Mouse (Mus musculus): ENCODE results near the gene Lclat1. TPM values are rescaled to one million over a fixed set of nuclear protein-coding genes. Genes with fewer than 3 reads are reported as not detected.
"Not testable (repeated sequence)": the region's sequence is repeated elsewhere in the genome, so short reads cannot be mapped to it uniquely, and the experiment has no call there.

Gene Lclat1
- polyA plus RNA-seq, 1 experiment from 2014 or later: 12.2 TPM

DNA sequence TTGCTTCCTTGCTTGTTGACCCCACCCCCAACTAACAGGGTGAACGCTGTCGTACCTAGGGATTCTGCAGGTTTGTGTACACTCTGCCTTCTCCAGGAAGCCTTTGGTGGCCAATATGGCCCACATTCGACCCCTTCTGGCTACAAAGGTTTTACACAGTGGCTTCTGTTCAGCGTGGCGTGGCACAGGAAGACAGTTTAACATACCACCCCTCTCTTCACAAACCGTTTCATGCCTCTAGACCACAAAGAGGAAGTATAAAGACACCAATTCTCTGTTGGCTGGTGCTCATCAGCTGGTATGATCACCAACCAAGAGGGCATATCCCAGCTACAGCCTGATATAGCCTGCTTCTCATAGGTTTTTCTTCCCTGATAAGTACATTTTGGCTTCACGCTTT lies 166.0 kb downstream of the Lclat1 start:
- ATAC-seq (no peak), DNase-seq (ENCODE audit: low spot score) (no peak)
- WGBS: 88% methylated on average over 7 of the region's 7 CpGs
- no peak overlapping the region for H3K4me2 ChIP-seq (ENCODE audit: low read length)
- no peaks in the 10 kb centered on the region for H3K9me3 ChIP-seq (replicated peaks; ENCODE audit: control insufficient read depth, low read length)
- no peaks in the 10 kb centered on the region for H3K27me3 ChIP-seq (replicated peaks; ENCODE audit: control insufficient read depth, insufficient read depth, low read length)
- H3K4me1 ChIP-seq (ENCODE audit: control insufficient read depth, insufficient read depth, low read length): no peaks in the 10 kb centered on the region
- no peak overlapping the region for H3K27ac ChIP-seq (ENCODE audit: low read depth, low read length)
- no peaks in the 10 kb centered on the region for H3K36me3 ChIP-seq (ENCODE audit: control insufficient read depth, insufficient read depth, low read length)
- H3K9ac ChIP-seq (ENCODE audit: low read length): no peak overlapping the region
- H3K4me3 ChIP-seq (ENCODE audit: low read depth, low read length): no peak overlapping the region

- 91% methylated on average over 10 of the region's 10 CpGs for WGBS
- Histone ChIP-seq H3K4me1 (ENCODE audit: control insufficient read depth, insufficient read depth, low read length) (no peaks in the 10 kb centered on the region), H3K9ac (ENCODE audit: low read length) (no peak overlapping the region), H3K27me3 (replicated peaks; ENCODE audit: control insufficient read depth, insufficient read depth, low read length) (no peaks in the 10 kb centered on the region), H3K4me3 (ENCODE audit: low read depth, low read length) (no peak overlapping the region), H3K9me3 (replicated peaks; ENCODE audit: control insufficient read depth, low read length) (no peaks in the 10 kb centered on the region), H3K4me2 (ENCODE audit: low read length) (no peak overlapping the region), H3K36me3 (ENCODE audit: control insufficient read depth, insufficient read depth, low read length) (no peaks in the 10 kb centered on the region), H3K27ac (ENCODE audit: low read depth, low read length) (no peak overlapping the region)
- DNase-seq (ENCODE audit: low spot score) (no peak), ATAC-seq (no peak)
Observed at GRCm38 (mm10) chr17:73275066-73275465, 167.3 kb downstream of the Lclat1 start.

GRCm38 (mm10) chr17:73277770-73278169 lies 170.0 kb downstream of the Lclat1 start:
- no peak for ATAC-seq
- Histone ChIP-seq H3K36me3 (ENCODE audit: control insufficient read depth, insufficient read depth, low read length) (no peaks in the 10 kb centered on the region), H3K4me2 (ENCODE audit: low read length) (no peak overlapping the region), H3K27ac (ENCODE audit: low read depth, low read length) (no peak overlapping the region), H3K4me1 (ENCODE audit: control insufficient read depth, insufficient read depth, low read length) (no peaks in the 10 kb centered on the region), H3K9me3 (replicated peaks; ENCODE audit: control insufficient read depth, low read length) (no peaks in the 10 kb centered on the region), H3K9ac (ENCODE audit: low read length) (no peak overlapping the region), H3K27me3 (replicated peaks; ENCODE audit: control insufficient read depth, insufficient read depth, low read length) (no peaks in the 10 kb centered on the region), H3K4me3 (ENCODE audit: low read depth, low read length) (no peak overlapping the region)
- 93% methylated on average over 4 of the region's 4 CpGs for WGBS
- no peak for DNase-seq (ENCODE audit: low spot score)

DNA sequence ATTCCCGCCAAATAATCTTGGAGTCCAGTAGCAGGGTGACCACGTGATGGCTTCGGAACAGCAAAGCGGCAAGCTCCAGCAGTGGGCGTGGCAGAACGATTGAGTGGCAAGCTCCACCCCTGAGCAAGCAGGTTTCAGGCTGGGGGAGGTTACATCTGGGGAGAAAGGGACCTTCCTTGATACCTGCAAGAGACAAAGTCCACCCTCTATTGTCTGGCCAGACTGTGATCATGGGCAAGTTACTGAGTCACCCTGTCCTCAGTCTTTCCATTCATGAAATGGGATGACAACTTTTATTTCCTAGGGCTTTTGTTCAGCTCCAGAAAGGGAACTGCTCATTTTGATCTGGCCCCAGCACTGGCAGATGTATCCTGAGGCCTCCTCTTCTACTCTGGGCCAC lies 174.9 kb downstream of the Lclat1 start:
- H3K4me1 ChIP-seq (ENCODE audit: control insufficient read depth, insufficient read depth, low read length): not testable (repeated sequence)
- WGBS: 42% methylated on average over 6 of the region's 6 CpGs

DNA sequence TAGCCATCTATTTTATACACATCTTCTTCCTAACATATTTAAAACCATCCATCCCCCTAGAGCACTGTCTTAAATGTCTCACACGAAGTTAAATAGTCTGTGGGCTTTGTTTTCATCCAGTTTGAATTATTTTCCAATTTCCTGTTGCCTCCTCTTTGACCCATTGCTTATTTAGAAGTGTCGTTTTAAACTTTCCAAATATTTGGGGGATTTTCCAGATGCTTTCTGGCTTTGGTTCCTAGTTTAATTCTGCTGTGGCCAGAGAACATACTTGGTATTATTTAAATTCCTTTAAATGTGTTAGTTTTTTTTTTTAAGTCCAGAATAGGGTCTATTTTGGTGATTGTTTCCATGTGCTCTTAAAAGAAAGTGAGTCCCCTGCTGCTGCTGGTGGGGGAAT lies 176.5 kb downstream of the Lclat1 start:
- Histone ChIP-seq H3K9ac (ENCODE audit: low read length) (no peak overlapping the region), H3K27me3 (replicated peaks; ENCODE audit: control insufficient read depth, insufficient read depth, low read length) (no peaks in the 10 kb centered on the region), H3K4me2 (ENCODE audit: low read length) (no peak overlapping the region), H3K9me3 (replicated peaks; ENCODE audit: control insufficient read depth, low read length) (no peaks in the 10 kb centered on the region), H3K4me3 (ENCODE audit: low read depth, low read length) (no peak overlapping the region), H3K36me3 (ENCODE audit: control insufficient read depth, insufficient read depth, low read length) (no peaks in the 10 kb centered on the region), H3K4me1 (ENCODE audit: control insufficient read depth, insufficient read depth, low read length) (no peaks in the 10 kb centered on the region), H3K27ac (ENCODE audit: low read depth, low read length) (no peak overlapping the region)
- WGBS: 66% methylated on average over 2 of the region's 2 CpGs
- DNase-seq (ENCODE audit: low spot score): no peak
- no peak for ATAC-seq

More for the DNA sequence above, 174.9 kb downstream of the Lclat1 start:
- H3K27me3 ChIP-seq (replicated peaks; ENCODE audit: control insufficient read depth, insufficient read depth, low read length); H3K27ac ChIP-seq (ENCODE audit: low read depth, low read length); H3K4me3 ChIP-seq (ENCODE audit: low read depth, low read length); H3K9ac ChIP-seq (ENCODE audit: low read length); H3K36me3 ChIP-seq (ENCODE audit: control insufficient read depth, insufficient read depth, low read length); H3K4me2 ChIP-seq (ENCODE audit: low read length); ATAC-seq; DNase-seq (ENCODE audit: low spot score); H3K9me3 ChIP-seq (replicated peaks; ENCODE audit: control insufficient read depth, low read length): not testable (repeated sequence)

Other genes with a start within 250 kb of the Lclat1 start
- 8.1 and 8.7 TPM in 2 replicates for gene Lbh, start 189.7 kb upstream of the Lclat1 start, polyA plus RNA-seq (2014; fragmentation: Nextera tagmentation; extraction: Ambion mirVana)

Measured in forebrain, embryonic 14.5 days (tissue).